Mouse (Mus musculus) kidney, postnatal 4 days (tissue): ENCODE data around the gene Tgfbrap1.
A peak's percentile ranks its signal among the peaks of the same experiment; 100 is the strongest.
"Not testable (repeated sequence)": the region's sequence is repeated elsewhere in the genome, so short reads cannot be mapped to it uniquely, and the experiment has no call there.

Experiments
- DNase-seq, 2 experiments: peaks; one replicate each; pipeline ENCODE4 v3.0.0; 2021; ENCODE audit warnings: mixed read lengths in 2 of 2

Tgfbrap1 gene

DNA sequence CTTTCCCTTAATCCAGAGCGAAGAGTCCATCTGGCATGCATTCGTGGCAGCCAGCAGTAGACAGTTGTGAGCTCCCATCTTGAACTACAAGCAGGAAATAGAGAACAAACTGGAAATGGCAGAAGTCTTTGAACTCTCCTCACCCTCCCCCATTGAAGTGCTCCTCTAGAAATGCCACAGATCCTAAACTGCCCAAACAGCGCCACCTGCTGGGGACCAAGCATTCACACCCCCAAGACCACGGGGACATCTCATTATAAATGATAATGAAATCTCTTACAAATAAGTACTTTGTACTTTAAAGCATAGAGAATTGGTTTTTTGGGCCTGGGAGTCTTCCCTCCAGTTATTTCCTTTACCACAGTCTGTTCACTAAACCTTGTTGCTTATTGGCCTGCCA lies 12.1 kb upstream of the Tgfbrap1 start:
- peak; percentile 77 to 79 for DNase-seq

DNA sequence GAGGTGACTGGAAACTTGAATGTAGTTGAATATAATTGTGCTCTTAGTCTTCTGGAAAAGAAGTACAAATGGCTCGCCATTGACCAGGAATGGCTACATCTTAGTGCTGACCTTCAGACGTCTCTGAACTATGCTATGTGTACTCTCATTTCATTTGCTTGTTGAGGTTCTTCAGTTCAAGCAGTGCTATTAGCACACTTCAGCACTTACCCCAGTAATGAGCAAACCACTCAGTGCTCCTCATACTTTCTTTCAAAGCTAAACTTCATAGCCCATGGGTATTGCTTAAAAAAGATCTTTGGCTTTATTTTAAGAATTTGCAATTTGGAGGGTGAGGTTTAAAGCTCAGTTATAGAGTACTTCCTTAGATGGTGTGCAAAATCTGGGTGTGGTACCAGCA lies 10.3 kb upstream of the Tgfbrap1 start:
- DNase-seq = no peak

GRCm38 (mm10) chr1:43094206-43094605 lies 4.2 kb downstream of the Tgfbrap1 start:
- no peak for DNase-seq

DNA sequence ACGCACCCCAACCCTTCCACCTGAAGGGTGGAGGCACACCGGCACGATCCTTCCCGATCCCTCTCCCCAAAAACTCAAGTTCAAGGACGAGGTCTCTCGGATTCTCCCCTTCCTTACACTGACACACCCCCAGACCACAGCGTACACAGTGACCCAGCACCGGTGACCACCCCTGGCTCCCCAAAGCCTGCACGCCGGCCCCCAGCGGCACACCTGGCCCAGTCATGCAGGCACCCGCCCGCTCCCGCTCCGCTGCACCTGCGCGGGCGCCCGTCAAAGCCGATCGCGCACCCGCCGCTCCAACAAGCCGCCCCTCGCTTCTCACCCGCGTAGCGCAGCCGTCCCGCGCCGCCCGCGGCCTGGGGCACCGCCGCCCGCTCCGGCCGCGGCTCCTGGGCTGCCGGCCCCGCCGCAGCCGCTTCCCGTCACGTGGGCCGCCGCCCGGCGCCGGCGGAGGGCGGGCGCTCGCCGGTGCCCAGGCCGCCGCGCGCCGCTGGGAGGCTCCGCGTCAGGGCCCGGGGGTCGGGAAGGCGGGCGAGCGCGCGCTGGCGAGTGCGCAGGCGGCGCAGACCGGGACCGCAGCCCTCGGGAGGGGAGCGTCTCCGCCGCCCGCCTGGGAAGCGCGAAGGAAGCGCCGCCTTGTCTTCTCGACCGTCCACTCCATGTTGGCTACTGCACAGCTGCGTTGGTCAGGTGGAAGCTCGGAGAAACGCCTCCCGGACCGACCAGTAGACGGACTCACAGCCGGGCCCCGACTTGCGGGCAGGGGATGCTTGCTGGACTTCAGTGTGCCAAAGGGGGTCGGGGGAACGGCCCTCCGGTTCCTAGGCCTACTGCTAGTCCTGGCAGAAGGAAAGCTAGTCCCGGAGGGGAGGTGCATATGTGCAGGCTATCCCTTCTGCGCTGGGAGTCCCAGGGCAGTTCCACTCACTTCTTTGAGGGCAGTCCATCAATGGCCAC lies 6.1 kb downstream of the Tgfbrap1 start:
- DNase-seq = peak; percentile 71 to 83

GRCm38 (mm10) chr1:43091306-43092055 lies 7.0 kb downstream of the Tgfbrap1 start:
- peak in 1 of 2 experiments; percentile 13 for DNase-seq

- DNase-seq = no peak
Observed at GRCm38 (mm10) chr1:43090418-43090817, 8.0 kb downstream of the Tgfbrap1 start.

DNA sequence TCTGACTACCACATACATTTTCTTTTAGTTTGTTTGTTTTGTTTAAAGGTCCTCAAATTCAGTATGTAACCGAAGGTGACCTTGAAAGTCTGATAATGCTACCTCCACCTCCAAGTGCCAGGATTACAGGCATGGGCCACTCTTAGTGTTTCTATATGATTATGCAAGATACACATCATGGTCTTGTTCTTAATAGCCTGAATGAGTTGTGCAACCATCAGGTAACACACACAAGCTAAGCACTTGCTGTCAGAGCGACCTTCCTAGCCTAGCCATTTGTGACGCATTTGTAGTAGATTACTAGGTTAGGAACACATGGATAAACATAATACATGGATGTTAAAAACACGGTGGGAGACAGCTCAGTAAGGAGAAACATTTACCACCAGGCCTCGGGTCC lies 15.5 kb downstream of the Tgfbrap1 start:
- no peak for DNase-seq

DNA sequence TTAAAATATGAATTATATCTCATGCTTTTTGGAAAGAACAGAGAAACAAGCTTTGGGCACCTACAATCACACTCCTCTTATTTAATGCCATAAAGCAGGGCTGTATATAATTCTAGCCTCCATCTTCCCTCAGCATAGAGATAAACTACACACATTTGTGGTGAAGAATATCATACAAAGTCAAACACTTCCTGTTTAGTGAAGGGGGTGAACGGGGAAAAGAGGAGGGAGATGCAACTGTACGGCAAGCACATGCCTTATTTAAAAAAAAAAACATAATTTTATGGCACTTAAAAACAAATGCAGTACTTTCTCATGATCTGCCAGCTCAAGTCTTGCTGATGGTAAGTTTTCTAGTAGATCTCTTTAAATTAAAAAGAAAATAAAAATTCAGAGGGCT lies 20.3 kb downstream of the Tgfbrap1 start:
- DNase-seq = no peak

- DNase-seq = no peak
Observed at GRCm38 (mm10) chr1:43074791-43075190, 23.6 kb downstream of the Tgfbrap1 start.

- DNase-seq = no peak
Observed at GRCm38 (mm10) chr1:43072561-43072960, 25.9 kb downstream of the Tgfbrap1 start.

DNA sequence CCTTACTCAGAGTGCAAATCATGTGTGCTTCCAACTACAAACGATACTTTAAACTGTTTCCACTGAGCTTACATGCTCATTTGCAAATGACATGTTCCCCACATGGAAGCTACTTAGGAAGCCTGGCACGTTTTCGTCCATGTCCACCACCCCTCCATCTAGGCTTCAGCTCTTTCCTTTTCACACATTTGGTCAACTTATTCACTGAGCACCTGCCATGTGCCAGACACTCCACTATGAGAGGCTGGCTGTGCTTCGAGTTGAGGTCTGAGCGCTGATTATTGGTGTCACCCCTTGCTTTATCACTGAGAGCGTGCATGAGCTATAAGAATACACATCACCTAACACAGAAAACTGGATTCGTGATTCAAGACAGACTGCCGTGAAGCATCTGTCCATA lies 26.4 kb downstream of the Tgfbrap1 start:
- no peak for DNase-seq

- DNase-seq = no peak
Observed at GRCm38 (mm10) chr1:43070726-43071125, 27.7 kb downstream of the Tgfbrap1 start.

GRCm38 (mm10) chr1:43067551-43067950 lies 30.9 kb downstream of the Tgfbrap1 start:
- no peak for DNase-seq

GRCm38 (mm10) chr1:43066573-43066972 lies 31.9 kb downstream of the Tgfbrap1 start:
- no peak for DNase-seq

GRCm38 (mm10) chr1:43065615-43066310 lies 32.7 kb downstream of the Tgfbrap1 start:
- DNase-seq = peak; percentile 86 to 88

GRCm38 (mm10) chr1:43051903-43052302 lies 46.5 kb downstream of the Tgfbrap1 start:
- DNase-seq = peak in 1 of 2 experiments; percentile 12

DNA sequence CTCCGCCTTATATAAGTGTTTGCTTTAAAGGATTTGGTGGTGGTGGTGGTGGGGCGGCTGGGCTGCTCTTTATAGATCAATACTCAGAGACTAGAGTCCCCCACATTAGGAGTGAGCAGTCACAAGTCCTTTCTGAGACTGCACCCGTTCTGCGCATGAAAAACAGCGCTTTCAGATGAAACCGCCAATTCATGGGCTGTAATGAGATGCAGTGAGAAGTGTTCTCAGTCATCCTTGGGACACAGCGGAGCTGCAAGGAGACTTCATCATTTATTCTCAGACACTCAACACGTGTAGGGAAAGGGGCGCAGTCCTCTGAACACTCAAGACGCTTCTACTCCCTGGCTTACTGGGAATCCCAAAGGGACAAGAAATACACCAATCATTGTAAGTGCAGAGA lies 50.6 kb downstream of the Tgfbrap1 start:
- no peak for DNase-seq

DNA sequence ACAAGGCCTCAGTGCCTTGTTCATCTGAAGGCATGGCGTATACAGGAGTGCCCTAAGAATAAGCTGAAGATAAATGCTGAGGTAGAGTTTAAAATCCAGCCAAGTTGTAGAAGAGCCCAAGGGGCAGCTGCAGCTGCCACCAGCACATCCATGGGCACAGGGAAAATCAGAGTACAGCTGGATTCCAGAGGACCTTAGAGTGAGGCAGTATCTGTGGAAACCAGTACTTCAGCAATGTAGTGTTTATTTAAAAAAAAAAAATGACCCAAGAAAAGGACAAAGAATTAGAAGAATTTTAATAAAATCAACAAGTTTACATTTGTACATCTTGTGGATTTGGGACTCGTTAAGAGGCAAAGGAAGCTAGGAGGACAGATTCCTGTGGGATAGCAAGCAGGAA lies 51.4 kb downstream of the Tgfbrap1 start:
- DNase-seq = no peak

DNA sequence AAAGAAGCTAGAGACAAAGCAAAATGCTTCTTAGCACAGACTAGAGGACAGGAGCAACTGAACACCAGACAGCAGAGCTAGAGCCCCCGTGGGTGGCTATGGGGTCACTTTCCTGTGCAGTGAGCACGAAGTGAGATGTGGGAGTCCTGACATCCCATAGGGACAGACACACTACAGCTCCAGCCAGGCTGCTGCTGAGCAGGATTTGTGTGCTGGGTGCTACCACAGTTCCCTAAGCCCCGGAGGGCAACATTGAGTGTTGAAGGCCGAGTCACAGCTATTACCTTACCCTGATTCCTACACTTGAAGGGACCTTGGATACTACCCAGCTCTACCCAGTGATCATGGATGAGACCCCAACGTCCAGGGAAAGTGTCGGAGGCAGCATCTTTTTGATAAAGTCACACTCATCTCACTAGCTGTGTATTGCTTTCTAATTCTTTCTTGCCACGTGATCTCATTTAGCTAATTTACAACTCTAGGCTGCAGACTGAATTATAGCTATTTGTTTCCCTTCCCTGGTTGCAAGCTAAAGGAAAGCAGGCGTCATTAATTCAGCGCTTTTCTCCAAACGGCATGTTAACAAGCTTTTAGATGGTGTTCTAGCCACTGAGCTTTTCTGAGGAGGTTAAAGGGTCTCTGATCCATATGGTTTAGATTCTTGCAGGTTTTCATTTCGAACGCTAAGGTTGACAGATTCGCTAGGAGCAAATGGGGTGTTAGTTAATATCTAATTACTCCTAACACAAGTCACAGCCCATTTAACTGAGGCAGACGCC lies 53.0 kb downstream of the Tgfbrap1 start:
- DNase-seq = peak in 1 of 2 experiments; percentile 19

GRCm38 (mm10) chr1:43042271-43042670 lies 56.2 kb downstream of the Tgfbrap1 start:
- peak in 1 of 2 experiments; percentile 17 for DNase-seq

GRCm38 (mm10) chr1:43036014-43036413 lies 62.4 kb downstream of the Tgfbrap1 start:
- DNase-seq = no peak

DNA sequence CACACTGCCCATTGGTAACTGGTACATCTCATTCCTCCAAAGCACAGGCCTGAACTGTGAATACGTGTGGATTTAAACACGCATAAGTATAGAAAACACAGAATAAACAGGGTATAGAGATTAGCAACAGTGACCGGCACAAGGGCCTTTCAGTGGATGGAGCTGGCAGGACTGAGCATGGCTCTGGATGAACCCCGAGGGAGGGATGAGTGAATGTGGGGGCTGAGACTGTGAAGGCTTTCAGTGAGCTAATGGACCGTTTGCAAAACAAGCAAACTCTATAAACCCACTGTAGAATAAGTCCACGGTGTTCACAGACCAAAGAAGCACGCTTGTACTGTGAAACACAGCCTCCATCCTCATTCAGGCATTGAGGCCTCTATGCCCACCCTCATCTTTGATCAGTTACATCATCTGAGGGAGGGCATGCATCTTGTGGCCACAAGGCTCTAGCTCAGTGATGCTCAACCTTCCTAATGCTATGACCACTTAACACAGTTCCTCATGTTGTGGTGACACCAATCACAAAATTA lies 83.2 kb downstream of the Tgfbrap1 start:
- not testable (repeated sequence) for DNase-seq
